Mouse (Mus musculus) CH12.LX (cell line): Measurements from ENCODE around the gene Slc4a3.

Experiments
- CHD2 ChIP-seq: IDR thresholded peaks from 2 replicates; pipeline ENCODE4 v1.6.1; 2011; ENCODE audit warnings: low read length, improper control_type of control experiment
- CTCF ChIP-seq, 2 experiments: IDR thresholded peaks in 1 of 2; conservative IDR thresholded peaks in 1 of 2; 2 replicates each; pipeline ENCODE4 v1.5.1; 2011 to 2012; ENCODE audit warnings: low read depth in 2 of 2, low read length in 2 of 2, improper control_type of control experiment in 1 of 2, inconsistent platforms in 1 of 2, mild to moderate bottlenecking in 1 of 2, moderate library complexity in 1 of 2
- E2F4 ChIP-seq: IDR thresholded peaks from 2 replicates; pipeline ENCODE4 v1.6.1; 2011; ENCODE audit warnings: low read depth, low read length, improper control_type of control experiment; ENCODE audit not compliant: insufficient replicate concordance
- ELF1 ChIP-seq: IDR thresholded peaks from 2 replicates; pipeline ENCODE4 v1.6.1; 2014; ENCODE audit warnings: low read depth, mild to moderate bottlenecking, inconsistent platforms, low read length, improper control_type of control experiment
- EP300 ChIP-seq: IDR thresholded peaks from 2 replicates; pipeline ENCODE4 v1.6.1; 2011; ENCODE audit warnings: low read length, improper control_type of control experiment
- ETS1 ChIP-seq: conservative IDR thresholded peaks from 2 replicates; pipeline ENCODE4 v1.6.1; 2012; ENCODE audit warnings: low read depth, mild to moderate bottlenecking, inconsistent platforms, low read length, improper control_type of control experiment, moderate library complexity
- MAX ChIP-seq: IDR thresholded peaks from 2 replicates; pipeline ENCODE4 v1.6.1; 2011; ENCODE audit warnings: low read length, improper control_type of control experiment
- POLR2A ChIP-seq: IDR thresholded peaks from 2 replicates; pipeline ENCODE4 v1.6.1; 2011; ENCODE audit warnings: low read depth, mild to moderate bottlenecking, improper control_type of control experiment, low read length

DNA sequence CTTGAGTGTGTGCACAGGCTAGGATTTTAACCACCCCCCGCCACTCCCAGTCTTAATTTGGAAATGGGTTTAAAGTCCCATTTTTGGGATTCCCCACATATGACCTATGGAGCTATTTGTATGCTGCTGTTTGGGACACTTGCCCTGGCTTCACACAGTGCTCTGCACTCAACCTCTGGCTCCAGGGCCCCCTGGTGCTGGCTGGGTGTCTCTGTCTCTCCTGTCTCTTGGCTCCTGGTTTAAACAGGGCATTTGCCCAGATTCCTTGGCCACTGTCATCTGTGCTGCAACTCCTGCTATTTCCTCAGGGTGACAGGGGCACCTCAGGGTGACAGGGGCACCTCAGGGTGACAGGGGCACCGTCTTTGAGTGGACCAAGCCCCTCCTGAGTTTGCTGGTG is 50.8 kb downstream of the Slc4a3 start:
- TF ChIP-seq CHD2 (no peak), E2F4 (no peak), POLR2A (no peak), CTCF (conservative IDR thresholded peaks at IDR 0.05 in 1 of 2, IDR thresholded peaks at IDR 0.05 in 1 of 2; ENCODE audit: low read depth in 2 of 2, low read length in 2 of 2) (no peak), MAX (no peak), ELF1 (no peak), EP300 (no peak), ETS1 (no peak)
